Mouse (Mus musculus): Measurements from ENCODE around the gene Dcaf12l2. TPM values are rescaled to one million over a fixed set of nuclear protein-coding genes. Genes with fewer than 3 reads are reported as not detected.

The Dcaf12l2 gene
- polyA plus RNA-seq (2016; fragmentation: Nextera tagmentation; extraction: Ambion mirVana), result 1.7 TPM in 2 replicates

GRCm38 (mm10) chrX:44367646-44368521 lies at the start of gene Dcaf12l2:
TSS of gene Dcaf12l2 (minus strand) at chrX:44368342.
- Histone ChIP-seq H3K9ac (peak within 1 kb of the TSS; percentile 50), H3K9me3 (replicated peaks) (no peaks in the 10 kb centered on the region; the same call in 1 of the 2 replicates), H3K4me3 (peak within 1 kb of the TSS; percentile 50), H3K36me3 (no peaks in the 10 kb centered on the region), H3K4me2 (replicated peaks) (peak within 1 kb of the TSS; percentile 69), H3K27ac (no peak within 1 kb of the TSS), H3K4me1 (no peaks in the 10 kb centered on the region), H3K27me3 (no peaks in the 10 kb centered on the region)
- 16% methylated on average over 50 of the region's 57 CpGs for WGBS
- ATAC-seq (ENCODE audit: low FRiP score), result peak; percentile 80

GRCm38 (mm10) chrX:44367280-44367645 lies 879 bp downstream of the Dcaf12l2 start:
- Histone ChIP-seq H3K4me1 (no peaks in the 10 kb centered on the region), H3K4me2 (replicated peaks) (peak overlapping the region; percentile 69), H3K36me3 (no peaks in the 10 kb centered on the region), H3K27me3 (no peaks in the 10 kb centered on the region), H3K9me3 (replicated peaks) (no peaks in the 10 kb centered on the region; the same call in 1 of the 2 replicates), H3K9ac (no peak overlapping the region), H3K4me3 (peak overlapping the region; percentile 50), H3K27ac (no peak overlapping the region)
- 79% methylated on average over 14 of the region's 14 CpGs for WGBS
- ATAC-seq (ENCODE audit: low FRiP score), result no peak
